Mouse (Mus musculus) hindbrain, embryonic 16.5 days (tissue): ENCODE measurements around the gene Grk3. TPM values are rescaled to one million over a fixed set of nuclear protein-coding genes. Genes with fewer than 3 reads are reported as not detected.

Experiments used
- ATAC-seq: fragments of 200-750 bp; cut with Nextera tagmentation; 2 replicates; pipeline ENCODE4 v1.8.0; 2017; ENCODE audit warnings: moderate TSS enrichment, moderate library complexity
- H3K27ac ChIP-seq: fragments of 300-500 bp; sonication (generic); 2 replicates; pipeline ENCODE4 v1.5.1; 2014; ENCODE audit warnings: low read depth, mild to moderate bottlenecking, control low read depth, low read length, moderate library complexity
- H3K27me3 ChIP-seq: fragments of 300-500 bp; sonication (generic); replicated peaks from 2 replicates; pipeline ENCODE4 v1.6.1; 2014; ENCODE audit warnings: low read length; ENCODE audit not compliant: control insufficient read depth, insufficient read depth
- H3K36me3 ChIP-seq: fragments of 300-500 bp; sonication (generic); 2 replicates; pipeline ENCODE4 v1.6.1; 2014; ENCODE audit warnings: mild to moderate bottlenecking, low read length, moderate library complexity, mixed read lengths; ENCODE audit not compliant: control insufficient read depth, insufficient read depth
- H3K4me1 ChIP-seq: fragments of 300-500 bp; sonication (generic); 2 replicates; pipeline ENCODE4 v1.6.1; 2014; ENCODE audit warnings: low read depth, low read length; ENCODE audit not compliant: control insufficient read depth, insufficient read depth
- H3K4me2 ChIP-seq: fragments of 300-500 bp; sonication (generic); 2 replicates; pipeline ENCODE4 v1.6.1; 2014; ENCODE audit warnings: mild to moderate bottlenecking, low read length, control low read depth, moderate library complexity
- H3K4me3 ChIP-seq: fragments of 300-500 bp; sonication (generic); 2 replicates; pipeline ENCODE4 v1.5.1; 2014; ENCODE audit warnings: mild to moderate bottlenecking, low read length, control low read depth, moderate library complexity
- H3K9ac ChIP-seq: fragments of 300-500 bp; sonication (generic); 2 replicates; pipeline ENCODE4 v1.6.1; 2014; ENCODE audit warnings: low read depth, mild to moderate bottlenecking, control low read depth, low read length, moderate library complexity
- H3K9me3 ChIP-seq: fragments of 300-500 bp; sonication (generic); 2 replicates; pipeline ENCODE4 v1.6.1; 2014; ENCODE audit warnings: mild to moderate bottlenecking, low read length, moderate library complexity; ENCODE audit not compliant: control insufficient read depth
- WGBS: fragments of 180-500 bp; shearing (Covaris S2); extraction: QIAGEN DNeasy Blood & Tissue Kit; methylation state at CpG from one replicate; pipeline ENCODE4 v1.1.7; 2014; 5-methylcytosine and 5-hydroxymethylcytosine counted together
- polyA plus RNA-seq: library from polyadenylated mRNA; unstranded; fragments of >200 nt; fragmentation: Nextera tagmentation; extraction: Ambion mirVana; gene quantifications from 2 replicates; pipeline ENCODE4 v1.2.1, GENCODE M21; 2015

Gene Grk3
- polyA plus RNA-seq, result 27.2 and 30.8 TPM in 2 replicates

DNA sequence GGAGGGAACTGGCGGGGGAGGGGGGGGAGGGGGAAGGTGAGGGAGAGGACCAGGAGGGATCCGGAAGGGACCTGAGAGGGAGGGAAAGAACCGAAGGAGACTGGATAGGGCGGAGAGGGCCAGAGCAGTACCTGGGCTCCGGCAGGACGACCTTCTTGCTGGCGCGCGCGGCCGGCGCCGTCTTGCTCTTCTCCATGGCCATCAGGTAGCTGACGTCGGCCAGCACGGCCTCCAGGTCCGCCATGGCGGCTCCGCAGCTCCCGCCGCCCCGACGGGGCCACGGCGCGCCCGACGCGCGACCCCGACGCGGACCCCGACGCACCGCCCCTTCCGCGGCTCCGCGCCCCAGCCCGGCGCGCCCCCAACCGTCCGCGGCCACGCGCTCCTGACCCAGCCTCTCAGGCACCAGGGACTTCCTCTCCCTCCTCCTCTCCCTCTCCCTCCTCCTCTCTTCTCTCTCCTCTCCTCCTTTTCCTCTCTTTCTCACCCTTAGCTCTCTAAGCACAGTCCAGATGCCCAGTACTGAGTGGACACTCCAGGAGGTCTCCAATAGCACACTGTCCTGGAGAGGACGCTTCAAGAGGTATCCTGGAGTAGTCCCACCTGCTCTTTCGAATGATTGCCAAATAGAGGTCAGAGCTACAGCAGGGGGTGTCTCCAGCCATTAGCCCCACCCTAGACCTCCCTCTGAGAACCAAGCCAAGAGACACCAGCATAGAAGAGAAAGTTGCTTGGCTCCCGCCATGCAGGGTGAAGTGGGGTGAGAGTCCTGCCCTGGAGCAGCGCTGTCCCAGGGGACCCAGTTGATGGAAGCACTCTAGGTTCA lies at the start of gene Grk3:
Gene Grk3, minus strand, starts transcription at position 556 of the 826 bp plus-strand sequence.
- peak; percentile 86 for ATAC-seq
- H3K27ac ChIP-seq, result peak within 1 kb of the TSS; percentile 73
- H3K4me1 ChIP-seq, result peaks cover 22% of the 10 kb centered on the region
- H3K36me3 ChIP-seq, result no peaks in the 10 kb centered on the region
- no peaks in the 10 kb centered on the region for H3K9me3 ChIP-seq
- no peaks in the 10 kb centered on the region for H3K27me3 ChIP-seq
- H3K4me2 ChIP-seq, result peak within 1 kb of the TSS; percentile 69
- 3% methylated on average over 47 of the region's 52 CpGs for WGBS
- H3K4me3 ChIP-seq, result peak within 1 kb of the TSS; percentile 68
- H3K9ac ChIP-seq, result peak within 1 kb of the TSS; percentile 88

DNA sequence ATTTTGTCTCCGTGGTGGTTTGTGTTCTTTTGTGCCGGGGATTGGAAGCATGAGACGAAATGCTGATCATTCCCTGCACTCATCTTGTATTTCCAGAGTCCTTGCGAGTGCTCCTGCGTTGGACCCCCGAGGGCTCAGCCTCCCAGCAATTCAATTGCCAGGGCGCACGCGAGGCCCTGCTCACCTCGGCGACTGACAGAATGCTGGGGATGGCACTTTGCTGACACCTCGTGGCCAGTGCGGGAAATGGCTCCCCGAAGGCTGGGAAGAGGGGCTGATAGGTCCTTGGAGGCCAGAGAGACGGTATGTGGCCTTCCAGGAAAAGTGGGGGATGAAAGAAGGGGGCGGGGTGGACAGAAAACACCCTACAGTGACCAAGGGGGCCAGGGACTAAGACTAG lies 38.7 kb upstream of the Grk3 start:
- Histone ChIP-seq H3K4me2 (no peak overlapping the region), H3K9ac (no peak overlapping the region), H3K36me3 (no peaks in the 10 kb centered on the region), H3K27me3 (no peaks in the 10 kb centered on the region; the same call in 1 of the 2 replicates), H3K9me3 (no peaks in the 10 kb centered on the region), H3K4me3 (no peak overlapping the region), H3K4me1 (peaks cover 5% of the 10 kb centered on the region), H3K27ac (no peak overlapping the region)
- WGBS, result 3% methylated on average over 16 of the region's 16 CpGs
- ATAC-seq, result peak; percentile 83

DNA sequence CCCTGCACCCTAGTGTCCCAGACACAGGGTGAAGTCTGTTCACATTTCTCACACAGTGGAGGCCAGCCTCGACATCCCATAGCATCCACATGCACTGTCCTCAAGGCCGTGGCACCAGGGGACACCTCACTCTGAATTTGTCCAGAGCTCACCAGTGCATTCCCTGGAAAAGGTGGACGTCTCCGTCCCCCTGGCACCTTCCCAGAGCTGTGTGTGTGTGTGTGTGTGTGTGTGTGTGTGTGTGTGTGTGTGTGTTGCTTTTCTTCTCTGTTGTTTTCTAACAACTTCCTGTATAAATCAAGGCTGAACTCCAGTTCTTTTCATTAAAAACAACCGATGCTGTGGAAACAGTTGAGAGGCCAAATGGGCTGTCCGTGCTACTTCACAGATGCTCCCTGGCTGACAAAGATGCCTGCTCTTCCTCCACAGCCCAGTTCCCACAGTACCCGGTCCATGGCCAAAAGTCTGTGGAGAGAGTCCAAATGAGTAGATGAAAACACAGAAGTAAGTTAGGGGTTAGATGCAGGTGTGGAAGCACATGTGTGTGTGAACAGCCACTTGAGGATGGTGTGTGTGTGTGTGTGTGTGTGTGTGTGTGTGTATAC lies 35.1 kb upstream of the Grk3 start:
- Histone ChIP-seq H3K36me3 (no peaks in the 10 kb centered on the region), H3K27me3 (no peaks in the 10 kb centered on the region; the same call in 1 of the 2 replicates), H3K9me3 (no peaks in the 10 kb centered on the region; the same call in 1 of the 2 replicates), H3K4me3 (no peak overlapping the region), H3K4me1 (peaks cover 5% of the 10 kb centered on the region), H3K27ac (peak overlapping the region; percentile 31; the same call in 1 of the 2 replicates), H3K4me2 (no peak overlapping the region), H3K9ac (no peak overlapping the region)
- no peak for ATAC-seq
- WGBS, result 47% methylated on average over 7 of the region's 7 CpGs

DNA sequence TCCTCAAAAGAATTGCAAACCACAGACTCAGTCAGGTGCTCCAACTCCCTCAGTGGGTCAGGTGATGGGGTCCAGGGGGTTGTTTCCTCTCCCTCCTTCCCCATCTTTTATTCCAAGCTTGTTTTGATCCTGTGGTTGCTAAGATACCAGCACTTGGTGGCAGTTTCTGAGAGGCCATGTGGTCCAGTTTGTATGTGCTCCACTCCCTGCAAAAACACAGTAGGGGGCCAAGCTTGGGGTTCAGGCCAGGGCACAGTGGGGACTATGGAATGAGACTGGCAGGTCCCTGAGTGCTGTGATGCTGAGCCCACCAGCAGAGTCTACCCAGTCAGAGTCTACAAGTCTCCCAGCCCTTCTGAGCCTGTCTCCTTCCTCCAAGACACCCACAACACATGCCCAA lies 34.3 kb upstream of the Grk3 start:
- H3K27ac ChIP-seq, result no peak overlapping the region
- no peak overlapping the region for H3K4me2 ChIP-seq
- peaks cover 5% of the 10 kb centered on the region for H3K4me1 ChIP-seq
- H3K9me3 ChIP-seq, result no peaks in the 10 kb centered on the region; the same call in 1 of the 2 replicates
- H3K4me3 ChIP-seq, result no peak overlapping the region
- H3K9ac ChIP-seq, result no peak overlapping the region
- 0 out of 2 replicates have a peak, but pooled peaks have one; percentile 19 for ATAC-seq
- no peaks in the 10 kb centered on the region; the same call in 1 of the 2 replicates for H3K27me3 ChIP-seq
- H3K36me3 ChIP-seq, result no peaks in the 10 kb centered on the region

DNA sequence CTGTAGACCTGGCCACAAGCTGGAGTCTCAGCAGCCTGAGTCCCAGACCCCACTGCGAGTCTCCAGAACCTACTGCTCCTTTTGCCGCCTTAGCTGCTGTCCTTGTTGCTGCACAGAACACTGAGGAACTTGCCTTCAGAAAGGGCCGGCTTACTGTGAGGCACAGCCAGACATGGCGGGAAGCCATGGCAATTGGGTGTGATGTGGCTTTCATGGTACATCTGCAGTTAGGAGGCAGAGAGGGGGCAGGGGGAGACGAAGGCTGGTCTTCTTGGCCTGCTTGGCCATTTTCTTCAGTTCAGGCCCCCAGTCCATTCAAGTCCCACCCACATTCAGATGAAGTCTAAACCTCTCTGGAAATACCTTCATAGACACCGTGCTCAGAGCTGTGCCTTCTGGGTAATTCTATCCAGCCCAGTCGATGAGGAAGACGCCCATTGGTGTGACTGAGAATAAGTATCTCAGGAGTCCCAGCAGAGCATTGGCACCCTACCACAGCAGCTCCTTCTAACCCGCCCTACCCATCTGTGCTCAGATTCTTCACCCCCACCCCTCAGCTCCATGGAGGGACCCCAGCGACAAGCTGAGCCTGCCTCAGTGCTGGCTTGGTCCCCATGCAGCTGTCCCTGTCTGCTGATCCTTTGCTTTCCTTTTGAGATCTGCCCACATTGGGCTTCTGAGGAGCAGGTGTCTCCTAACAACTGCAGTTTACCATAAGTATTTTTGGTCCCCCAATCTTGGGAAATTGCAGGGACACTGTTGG lies 30.1 kb upstream of the Grk3 start:
- no peaks in the 10 kb centered on the region; the same call in 1 of the 2 replicates for H3K9me3 ChIP-seq
- no peak overlapping the region for H3K4me2 ChIP-seq
- 0 out of 2 replicates have a peak, but pooled peaks have one; percentile 28 for ATAC-seq
- no peak overlapping the region; the same call in 1 of the 2 replicates for H3K27ac ChIP-seq
- no peaks in the 10 kb centered on the region for H3K36me3 ChIP-seq
- no peak overlapping the region for H3K4me3 ChIP-seq
- no peaks in the 10 kb centered on the region for H3K27me3 ChIP-seq
- H3K4me1 ChIP-seq, result peaks cover 13% of the 10 kb centered on the region
- H3K9ac ChIP-seq, result no peak overlapping the region
- WGBS, result 75% methylated on average over 10 of the region's 10 CpGs

DNA sequence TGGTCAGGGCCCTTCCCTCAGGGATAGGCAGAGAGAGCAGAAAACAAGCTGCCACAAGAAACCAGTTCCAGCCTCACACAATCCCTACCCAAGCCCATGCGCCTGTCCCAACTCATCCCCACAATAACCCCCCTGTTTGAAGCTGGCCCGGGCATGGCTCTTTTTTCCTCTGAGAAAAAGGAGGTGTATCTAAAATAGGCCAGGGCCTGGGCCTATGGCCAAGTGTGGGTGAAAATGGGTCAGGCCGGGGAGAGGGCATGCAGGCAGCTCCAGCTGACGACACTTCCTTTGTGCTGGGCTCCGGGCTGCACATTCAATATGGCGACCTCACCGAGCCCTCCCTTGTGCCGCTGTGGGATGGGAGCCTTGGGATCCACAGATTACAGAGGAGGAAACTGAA lies 27.9 kb upstream of the Grk3 start:
- Histone ChIP-seq H3K4me1 (peaks cover 8% of the 10 kb centered on the region), H3K9ac (no peak overlapping the region), H3K27ac (peak overlapping the region; percentile 16; the same call in 1 of the 2 replicates), H3K27me3 (no peaks in the 10 kb centered on the region), H3K4me3 (no peak overlapping the region), H3K36me3 (no peaks in the 10 kb centered on the region), H3K9me3 (no peaks in the 10 kb centered on the region; the same call in 1 of the 2 replicates), H3K4me2 (no peak overlapping the region)
- 71% methylated on average over 8 of the region's 8 CpGs for WGBS
- 0 out of 2 replicates have a peak, but pooled peaks have one; percentile 16 for ATAC-seq

DNA sequence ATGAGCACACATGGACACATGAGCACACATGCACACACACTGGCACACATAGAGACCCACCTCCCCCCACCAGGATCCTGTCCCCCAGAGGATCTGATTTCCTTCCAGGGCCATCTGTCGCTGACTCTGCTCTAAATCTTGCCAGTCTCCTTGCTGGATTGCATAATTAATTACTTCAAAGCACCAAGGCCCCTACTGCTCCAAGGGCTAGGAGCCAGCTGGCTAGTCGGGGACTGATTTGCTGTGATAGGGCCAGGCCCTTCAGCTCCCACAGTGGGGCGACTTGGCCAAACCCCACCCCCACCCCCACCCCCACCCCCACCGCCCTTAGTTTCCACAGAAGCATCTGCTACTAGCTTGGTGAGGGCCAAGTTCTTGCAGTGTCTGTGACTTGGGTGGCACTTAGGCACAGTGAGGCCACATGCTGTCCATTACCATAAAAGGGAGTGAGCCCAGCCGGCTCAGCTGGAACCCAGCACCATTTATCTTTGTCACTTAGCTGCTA lies 26.0 kb upstream of the Grk3 start:
- Histone ChIP-seq H3K4me1 (peaks cover 8% of the 10 kb centered on the region), H3K36me3 (no peaks in the 10 kb centered on the region), H3K27me3 (no peaks in the 10 kb centered on the region), H3K4me2 (no peak overlapping the region), H3K9ac (no peak overlapping the region), H3K4me3 (no peak overlapping the region), H3K27ac (peak overlapping the region; percentile 73), H3K9me3 (no peaks in the 10 kb centered on the region)
- WGBS, result 5% methylated on average over 5 of the region's 5 CpGs
- peak; percentile 95 for ATAC-seq

DNA sequence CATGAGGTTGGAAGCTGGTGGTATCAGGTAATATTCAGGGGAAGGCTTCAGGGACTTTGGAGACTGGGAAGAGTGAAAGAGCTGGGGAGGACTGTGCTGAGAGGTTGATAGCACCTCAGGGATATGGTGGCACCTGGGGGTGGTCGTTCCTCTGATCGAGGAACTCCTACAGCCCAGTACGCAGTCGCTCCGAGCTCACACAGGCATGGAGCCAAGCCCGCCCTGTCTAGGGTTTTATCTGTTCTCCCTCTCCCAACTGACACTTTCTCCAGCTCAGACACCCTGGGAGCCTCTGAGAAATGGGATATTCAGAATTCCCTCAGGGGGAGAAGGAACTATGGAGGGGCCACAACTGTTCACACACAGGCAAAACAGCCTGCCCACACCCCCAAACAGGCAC lies 25.2 kb upstream of the Grk3 start:
- peaks cover 8% of the 10 kb centered on the region for H3K4me1 ChIP-seq
- no peak overlapping the region for H3K9ac ChIP-seq
- no peak for ATAC-seq
- H3K4me3 ChIP-seq, result no peak overlapping the region
- no peak overlapping the region for H3K4me2 ChIP-seq
- H3K9me3 ChIP-seq, result no peaks in the 10 kb centered on the region
- no peaks in the 10 kb centered on the region for H3K36me3 ChIP-seq
- 55% methylated on average over 6 of the region's 6 CpGs for WGBS
- no peaks in the 10 kb centered on the region for H3K27me3 ChIP-seq
- peak overlapping the region; percentile 73 for H3K27ac ChIP-seq
